Mouse (Mus musculus): ENCODE data around the gene Ttc28. TPM values are rescaled to one million over a fixed set of nuclear protein-coding genes. Genes with fewer than 3 reads are reported as not detected.

The Ttc28 gene
- total and polyA plus RNA-seq, 2 experiments, result 0.81 to 0.83 TPM

GRCm38 (mm10) chr5:111288486-111288885 lies 408.9 kb downstream of the Ttc28 start:
- H3K27me3 ChIP-seq (ENCODE audit: control insufficient read depth, insufficient read depth, low read length), result no peaks in the 10 kb centered on the region
- no peak overlapping the region for H3K9ac ChIP-seq (ENCODE audit: low read depth, low read length)
- H3K4me3 ChIP-seq (ENCODE audit: insufficient read depth, low read depth, low read length), result peak overlapping the region; percentile 15
- H3K27ac ChIP-seq (replicated peaks; ENCODE audit: insufficient read depth, low read depth, low read length), result peak overlapping the region; percentile 50
- H3K4me1 ChIP-seq (ENCODE audit: control insufficient read depth, insufficient read depth, low read length), result peaks cover 10% of the 10 kb centered on the region
- no peaks in the 10 kb centered on the region for H3K79me2 ChIP-seq (ENCODE audit: control insufficient read depth, insufficient read depth, low read length)
- DNase-seq (ENCODE audit: extremely low read depth, low read depth, low spot score), result peak; percentile 98
- 21% methylated on average over 11 of the region's 11 CpGs for WGBS
- TF ChIP-seq CTCF (IDR thresholded peaks at IDR 0.05; ENCODE audit: low read depth, low read length) (no peak), POLR2A (IDR thresholded peaks at IDR 0.05; ENCODE audit: extremely low read depth, insufficient read depth, low read length) (no peak)
- no peaks in the 10 kb centered on the region for H3K36me3 ChIP-seq (ENCODE audit: control insufficient read depth, insufficient read depth, low read length)

GRCm38 (mm10) chr5:111290071-111290470 lies 410.5 kb downstream of the Ttc28 start:
- Histone ChIP-seq H3K27me3 (ENCODE audit: control insufficient read depth, insufficient read depth, low read length) (no peaks in the 10 kb centered on the region), H3K36me3 (ENCODE audit: control insufficient read depth, insufficient read depth, low read length) (no peaks in the 10 kb centered on the region), H3K79me2 (ENCODE audit: control insufficient read depth, insufficient read depth, low read length) (no peaks in the 10 kb centered on the region), H3K4me3 (ENCODE audit: insufficient read depth, low read depth, low read length) (no peak overlapping the region), H3K27ac (replicated peaks; ENCODE audit: insufficient read depth, low read depth, low read length) (no peak overlapping the region), H3K9ac (ENCODE audit: low read depth, low read length) (no peak overlapping the region), H3K4me1 (ENCODE audit: control insufficient read depth, insufficient read depth, low read length) (peaks cover 10% of the 10 kb centered on the region)
- no peak for TF ChIP-seq CTCF (IDR thresholded peaks at IDR 0.05; ENCODE audit: low read depth, low read length)
- no peak for TF ChIP-seq POLR2A (IDR thresholded peaks at IDR 0.05; ENCODE audit: extremely low read depth, insufficient read depth, low read length)
- DNase-seq (ENCODE audit: extremely low read depth, low read depth, low spot score), result no peak
- 95% methylated on average over 11 of the region's 11 CpGs for WGBS

GRCm38 (mm10) chr5:111291639-111292038 lies 412.0 kb downstream of the Ttc28 start:
- H3K9ac ChIP-seq (ENCODE audit: low read depth, low read length), result no peak overlapping the region
- no peaks in the 10 kb centered on the region for H3K36me3 ChIP-seq (ENCODE audit: control insufficient read depth, insufficient read depth, low read length)
- no peak for DNase-seq (ENCODE audit: extremely low read depth, low read depth, low spot score)
- no peaks in the 10 kb centered on the region for H3K79me2 ChIP-seq (ENCODE audit: control insufficient read depth, insufficient read depth, low read length)
- H3K27me3 ChIP-seq (ENCODE audit: control insufficient read depth, insufficient read depth, low read length), result no peaks in the 10 kb centered on the region
- no peak overlapping the region for H3K4me3 ChIP-seq (ENCODE audit: insufficient read depth, low read depth, low read length)
- peaks cover 10% of the 10 kb centered on the region for H3K4me1 ChIP-seq (ENCODE audit: control insufficient read depth, insufficient read depth, low read length)
- TF ChIP-seq POLR2A (IDR thresholded peaks at IDR 0.05; ENCODE audit: extremely low read depth, insufficient read depth, low read length) (no peak), CTCF (IDR thresholded peaks at IDR 0.05; ENCODE audit: low read depth, low read length) (no peak)
- WGBS, result 64% methylated on average over 10 of the region's 10 CpGs
- no peak overlapping the region for H3K27ac ChIP-seq (replicated peaks; ENCODE audit: insufficient read depth, low read depth, low read length)

GRCm38 (mm10) chr5:111297801-111298200 lies 418.2 kb downstream of the Ttc28 start:
- no peak overlapping the region for H3K27ac ChIP-seq (replicated peaks; ENCODE audit: insufficient read depth, low read depth, low read length)
- no peak for TF ChIP-seq CTCF (IDR thresholded peaks at IDR 0.05; ENCODE audit: low read depth, low read length)
- peaks cover 5% of the 10 kb centered on the region for H3K4me1 ChIP-seq (ENCODE audit: control insufficient read depth, insufficient read depth, low read length)
- H3K79me2 ChIP-seq (ENCODE audit: control insufficient read depth, insufficient read depth, low read length), result no peaks in the 10 kb centered on the region
- H3K27me3 ChIP-seq (ENCODE audit: control insufficient read depth, insufficient read depth, low read length), result no peaks in the 10 kb centered on the region
- no peak for DNase-seq (ENCODE audit: extremely low read depth, low read depth, low spot score)
- no peak overlapping the region for H3K9ac ChIP-seq (ENCODE audit: low read depth, low read length)
- H3K4me3 ChIP-seq (ENCODE audit: insufficient read depth, low read depth, low read length), result no peak overlapping the region
- 82% methylated on average over 5 of the region's 5 CpGs for WGBS
- no peaks in the 10 kb centered on the region for H3K36me3 ChIP-seq (ENCODE audit: control insufficient read depth, insufficient read depth, low read length)

GRCm38 (mm10) chr5:111298706-111299105 lies 419.1 kb downstream of the Ttc28 start:
- WGBS, result 56% methylated on average over 7 of the region's 7 CpGs
- no peaks in the 10 kb centered on the region for H3K79me2 ChIP-seq (ENCODE audit: control insufficient read depth, insufficient read depth, low read length)
- no peak overlapping the region for H3K4me3 ChIP-seq (ENCODE audit: insufficient read depth, low read depth, low read length)
- no peaks in the 10 kb centered on the region for H3K36me3 ChIP-seq (ENCODE audit: control insufficient read depth, insufficient read depth, low read length)
- H3K27ac ChIP-seq (replicated peaks; ENCODE audit: insufficient read depth, low read depth, low read length), result no peak overlapping the region
- no peaks in the 10 kb centered on the region for H3K27me3 ChIP-seq (ENCODE audit: control insufficient read depth, insufficient read depth, low read length)
- H3K4me1 ChIP-seq (ENCODE audit: control insufficient read depth, insufficient read depth, low read length), result peaks cover 5% of the 10 kb centered on the region
- no peak overlapping the region for H3K9ac ChIP-seq (ENCODE audit: low read depth, low read length)
- no peak for TF ChIP-seq POLR2A (IDR thresholded peaks at IDR 0.05; ENCODE audit: extremely low read depth, insufficient read depth, low read length)
- no peak for TF ChIP-seq CTCF (IDR thresholded peaks at IDR 0.05; ENCODE audit: low read depth, low read length)
- DNase-seq (ENCODE audit: extremely low read depth, low read depth, low spot score), result no peak

- Histone ChIP-seq H3K4me1 (ENCODE audit: control insufficient read depth, insufficient read depth, low read length) (peaks cover 5% of the 10 kb centered on the region), H3K9ac (ENCODE audit: low read depth, low read length) (no peak overlapping the region), H3K79me2 (ENCODE audit: control insufficient read depth, insufficient read depth, low read length) (no peaks in the 10 kb centered on the region), H3K27me3 (ENCODE audit: control insufficient read depth, insufficient read depth, low read length) (no peaks in the 10 kb centered on the region), H3K4me3 (ENCODE audit: insufficient read depth, low read depth, low read length) (no peak overlapping the region), H3K27ac (replicated peaks; ENCODE audit: insufficient read depth, low read depth, low read length) (no peak overlapping the region), H3K36me3 (ENCODE audit: control insufficient read depth, insufficient read depth, low read length) (no peaks in the 10 kb centered on the region)
- DNase-seq (ENCODE audit: extremely low read depth, low read depth, low spot score), result no peak
- WGBS, result 77% methylated on average over 8 of the region's 8 CpGs
- TF ChIP-seq CTCF (IDR thresholded peaks at IDR 0.05; ENCODE audit: low read depth, low read length) (no peak), POLR2A (IDR thresholded peaks at IDR 0.05; ENCODE audit: extremely low read depth, insufficient read depth, low read length) (no peak)
Measured at GRCm38 (mm10) chr5:111300776-111301175, 421.2 kb downstream of the Ttc28 start.
